Mouse (Mus musculus): Measurements from ENCODE around the gene Arl6ip1. TPM values are rescaled to one million over a fixed set of nuclear protein-coding genes. Genes with fewer than 3 reads are reported as not detected.

The Arl6ip1 gene
- polyA plus RNA-seq, 1 experiment: 277 TPM

DNA sequence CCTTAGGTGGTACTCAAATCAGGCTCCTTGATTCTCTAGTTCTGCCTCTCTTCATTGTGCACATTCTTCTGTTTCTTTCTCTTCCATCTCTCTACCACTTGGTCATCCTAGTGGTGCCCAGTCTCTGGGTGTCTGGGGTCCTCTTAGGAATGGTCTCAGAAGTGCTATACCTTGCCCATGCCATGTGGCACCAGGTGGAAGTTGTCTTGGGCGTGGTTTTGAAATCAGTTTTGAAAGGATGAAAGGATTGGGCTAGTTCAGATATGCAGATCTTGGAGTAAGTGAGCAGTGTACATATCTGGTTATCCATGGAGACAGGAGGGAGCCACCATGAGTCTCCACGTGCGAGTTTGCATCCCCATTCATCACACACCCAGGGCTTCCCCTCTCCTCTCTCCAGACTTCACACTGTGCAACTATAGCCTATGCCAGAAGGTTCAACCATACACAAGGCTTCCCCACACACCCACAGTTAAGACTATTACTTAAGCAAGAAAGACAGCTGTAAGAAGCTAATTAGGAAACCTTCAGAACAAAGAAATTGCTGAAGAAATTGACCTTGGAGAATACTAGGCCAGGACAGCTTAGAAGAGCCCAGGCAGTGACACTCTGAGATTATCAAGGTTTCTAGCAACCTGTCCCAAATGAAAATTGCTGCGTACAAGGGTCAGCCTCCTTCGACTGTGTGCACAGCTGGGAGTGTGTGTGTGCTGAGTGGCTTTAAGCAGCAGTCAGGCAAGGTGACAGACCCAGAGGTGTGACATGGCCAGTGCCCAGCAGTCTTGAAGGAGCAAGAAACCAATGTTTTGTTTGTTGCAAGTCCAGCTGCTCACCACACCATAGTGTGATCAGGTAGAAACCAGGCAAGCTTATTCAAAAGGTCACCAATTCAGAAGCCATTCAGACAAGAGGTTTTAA lies 25.7 kb downstream of the Arl6ip1 start:
- peak overlapping the region; percentile 2; the same call in 1 of the 2 replicates for H3K27ac ChIP-seq (ENCODE audit: insufficient read depth, low read depth, low read length)
- peaks cover 34% of the 10 kb centered on the region for H3K4me1 ChIP-seq (ENCODE audit: control insufficient read depth, insufficient read depth, low read length)
- TF ChIP-seq POLR2A (IDR thresholded peaks at IDR 0.05; ENCODE audit: borderline replicate concordance, low read depth, low read length) (no peak), CTCF (IDR thresholded peaks at IDR 0.05; ENCODE audit: low read depth, low read length) (no peak)
- no peak overlapping the region for H3K4me3 ChIP-seq (ENCODE audit: insufficient read depth, low read length)

GRCm38 (mm10) chr7:118102678-118103461 lies 26.6 kb downstream of the Arl6ip1 start:
- TF ChIP-seq POLR2A (IDR thresholded peaks at IDR 0.05; ENCODE audit: borderline replicate concordance, low read depth, low read length): no peak
- TF ChIP-seq CTCF (IDR thresholded peaks at IDR 0.05; ENCODE audit: low read depth, low read length): no peak
- H3K4me3 ChIP-seq (ENCODE audit: insufficient read depth, low read length): no peak overlapping the region
- peaks cover 30% of the 10 kb centered on the region for H3K4me1 ChIP-seq (ENCODE audit: control insufficient read depth, insufficient read depth, low read length)
- no peak overlapping the region for H3K27ac ChIP-seq (ENCODE audit: insufficient read depth, low read depth, low read length)

- H3K4me3 ChIP-seq (ENCODE audit: insufficient read depth, low read length): no peak overlapping the region
- H3K27ac ChIP-seq (ENCODE audit: insufficient read depth, low read depth, low read length): no peak overlapping the region
- TF ChIP-seq POLR2A (IDR thresholded peaks at IDR 0.05; ENCODE audit: borderline replicate concordance, low read depth, low read length) (no peak), CTCF (IDR thresholded peaks at IDR 0.05; ENCODE audit: low read depth, low read length) (no peak)
- H3K4me1 ChIP-seq (ENCODE audit: control insufficient read depth, insufficient read depth, low read length): peaks cover 26% of the 10 kb centered on the region
These were observed 27.2 kb downstream of the Arl6ip1 start for GRCm38 (mm10) chr7:118102231-118102630.

DNA sequence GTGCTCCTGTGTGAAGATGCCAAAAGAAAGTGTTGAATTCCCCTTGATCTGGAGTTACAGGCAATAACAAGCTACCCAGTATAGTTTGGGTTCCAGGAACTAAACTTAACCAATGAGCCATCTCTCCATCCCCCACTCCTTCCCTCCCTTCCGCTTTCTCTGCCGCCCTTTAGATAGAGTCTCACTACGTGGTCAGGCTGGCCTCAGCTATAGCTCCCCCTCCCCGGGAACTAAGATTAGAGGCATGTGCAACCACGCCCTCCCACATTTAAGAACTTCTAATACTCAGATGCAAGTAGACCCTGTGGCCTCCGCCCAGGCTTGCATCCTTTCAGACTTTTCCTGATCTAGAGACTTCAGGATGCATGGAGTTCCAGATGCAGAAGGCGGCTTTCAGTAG lies 31.8 kb downstream of the Arl6ip1 start:
- no peak for TF ChIP-seq CTCF (IDR thresholded peaks at IDR 0.05; ENCODE audit: low read depth, low read length)
- TF ChIP-seq POLR2A (IDR thresholded peaks at IDR 0.05; ENCODE audit: borderline replicate concordance, low read depth, low read length): no peak
- no peak overlapping the region for H3K27ac ChIP-seq (ENCODE audit: insufficient read depth, low read depth, low read length)
- no peak overlapping the region for H3K4me3 ChIP-seq (ENCODE audit: insufficient read depth, low read length)
- 0 out of 2 replicates have a peak, but pooled peaks cover 2% of the 10 kb centered on the region for H3K4me1 ChIP-seq (ENCODE audit: control insufficient read depth, insufficient read depth, low read length)

- no peak overlapping the region for H3K4me3 ChIP-seq (ENCODE audit: insufficient read depth, low read length)
- TF ChIP-seq POLR2A (IDR thresholded peaks at IDR 0.05; ENCODE audit: borderline replicate concordance, low read depth, low read length) (no peak), CTCF (IDR thresholded peaks at IDR 0.05; ENCODE audit: low read depth, low read length) (no peak)
- H3K27ac ChIP-seq (ENCODE audit: insufficient read depth, low read depth, low read length): no peak overlapping the region
- H3K4me1 ChIP-seq (ENCODE audit: control insufficient read depth, insufficient read depth, low read length): no peaks in the 10 kb centered on the region
These were observed 49.5 kb downstream of the Arl6ip1 start for GRCm38 (mm10) chr7:118079987-118080386.

- TF ChIP-seq POLR2A (IDR thresholded peaks at IDR 0.05; ENCODE audit: borderline replicate concordance, low read depth, low read length) (no peak), CTCF (IDR thresholded peaks at IDR 0.05; ENCODE audit: low read depth, low read length) (0 out of 2 replicates have a peak, but pooled peaks have one; percentile 13)
- H3K4me1 ChIP-seq (ENCODE audit: control insufficient read depth, insufficient read depth, low read length): no peaks in the 10 kb centered on the region
- H3K4me3 ChIP-seq (ENCODE audit: insufficient read depth, low read length): no peak overlapping the region
- no peak overlapping the region for H3K27ac ChIP-seq (ENCODE audit: insufficient read depth, low read depth, low read length)
These were observed 50.4 kb downstream of the Arl6ip1 start for GRCm38 (mm10) chr7:118079097-118079496.

Other genes with a start within 250 kb of the Arl6ip1 start
- gene Rps15a, start 13.5 kb downstream of the Arl6ip1 start, polyA plus RNA-seq (2012; ENCODE audit: insufficient read depth, insufficient read length, missing spikeins): 1,086 and 1,198 TPM in 2 replicates
- gene Smg1, start 114.0 kb upstream of the Arl6ip1 start, polyA plus RNA-seq (2012; ENCODE audit: insufficient read depth, insufficient read length, missing spikeins): 43.2 and 49.6 TPM in 2 replicates

Data from bone marrow macrophage, adult 2 months (primary cell).